Mouse (Mus musculus): ENCODE measurements around the gene Slc16a10.
A peak's percentile ranks its signal among the peaks of the same experiment; 100 is the strongest.

The Slc16a10 gene

GRCm38 (mm10) chr10:40149584-40150145, 7.6 kb upstream of the Slc16a10 start:
- DNase-seq (ENCODE audit: low spot score), result no peak

- no peak for DNase-seq (ENCODE audit: low spot score)
Observed at GRCm38 (mm10) chr10:40147325-40148059, 5.4 kb upstream of the Slc16a10 start.

- DNase-seq (ENCODE audit: low spot score), result no peak
Observed at GRCm38 (mm10) chr10:40146451-40146850, 4.4 kb upstream of the Slc16a10 start.

GRCm38 (mm10) chr10:40144815-40145214, 2.8 kb upstream of the Slc16a10 start:
- no peak for DNase-seq (ENCODE audit: low spot score)

GRCm38 (mm10) chr10:40141016-40141851, 824 bp downstream of the Slc16a10 start:
- DNase-seq (ENCODE audit: low spot score), result no peak

- no peak for DNase-seq (ENCODE audit: low spot score)
Observed at GRCm38 (mm10) chr10:40139646-40140045, 2.4 kb downstream of the Slc16a10 start.

GRCm38 (mm10) chr10:40135807-40136778, 6.0 kb downstream of the Slc16a10 start:
- no peak for DNase-seq (ENCODE audit: low spot score)

GRCm38 (mm10) chr10:40134906-40135305, 7.2 kb downstream of the Slc16a10 start:
- DNase-seq (ENCODE audit: low spot score), result no peak

- DNase-seq (ENCODE audit: low spot score), result no peak
Observed at GRCm38 (mm10) chr10:40133636-40134035, 8.4 kb downstream of the Slc16a10 start.

- DNase-seq (ENCODE audit: low spot score), result no peak
Observed at GRCm38 (mm10) chr10:40131690-40132418, 10.2 kb downstream of the Slc16a10 start.

GRCm38 (mm10) chr10:40130126-40130525, 11.9 kb downstream of the Slc16a10 start:
- DNase-seq (ENCODE audit: low spot score), result no peak

GRCm38 (mm10) chr10:40129134-40129533, 12.9 kb downstream of the Slc16a10 start:
- no peak for DNase-seq (ENCODE audit: low spot score)

GRCm38 (mm10) chr10:40128497-40128896, 13.6 kb downstream of the Slc16a10 start:
- peak; percentile 48 for DNase-seq (ENCODE audit: low spot score)

- no peak for DNase-seq (ENCODE audit: low spot score)
Observed at GRCm38 (mm10) chr10:40125200-40125599, 16.9 kb downstream of the Slc16a10 start.

- DNase-seq (ENCODE audit: low spot score), result no peak
Observed at GRCm38 (mm10) chr10:40124570-40124969, 17.5 kb downstream of the Slc16a10 start.

GRCm38 (mm10) chr10:40124096-40124495, 18.0 kb downstream of the Slc16a10 start:
- DNase-seq (ENCODE audit: low spot score), result no peak

- no peak for DNase-seq (ENCODE audit: low spot score)
Observed at GRCm38 (mm10) chr10:40119466-40119865, 22.6 kb downstream of the Slc16a10 start.

- DNase-seq (ENCODE audit: low spot score), result no peak
Observed at GRCm38 (mm10) chr10:40118743-40119387, 23.2 kb downstream of the Slc16a10 start.

- no peak for DNase-seq (ENCODE audit: low spot score)
Observed at GRCm38 (mm10) chr10:40113517-40114085, 28.5 kb downstream of the Slc16a10 start.

- no peak for DNase-seq (ENCODE audit: low spot score)
Observed at GRCm38 (mm10) chr10:40112256-40112655, 29.8 kb downstream of the Slc16a10 start.
